Mouse (Mus musculus): ENCODE results near the gene Sorcs3. TPM values are rescaled to one million over a fixed set of nuclear protein-coding genes. Genes with fewer than 3 reads are reported as not detected.

Gene Sorcs3
- polyA plus RNA-seq, 1 experiment from 2014 or later = 0.06 TPM

- no peaks in the 10 kb centered on the region for H3K4me1 ChIP-seq (ENCODE audit: insufficient read depth)
- DNase-seq = no peak
- H3K36me3 ChIP-seq (replicated peaks; ENCODE audit: insufficient read depth, low read length) = no peaks in the 10 kb centered on the region
- H3K9ac ChIP-seq (replicated peaks) = no peak overlapping the region
- no peak overlapping the region for H3K4me2 ChIP-seq (ENCODE audit: low read depth, low read length)
- no peaks in the 10 kb centered on the region for H3K27me3 ChIP-seq (ENCODE audit: insufficient read depth, low read length)
- H3K27ac ChIP-seq (ENCODE audit: low read depth) = no peak overlapping the region
- TF ChIP-seq CTCF (IDR thresholded peaks at IDR 0.05; ENCODE audit: low read depth) (no peak), EP300 (IDR thresholded peaks at IDR 0.05; ENCODE audit: low read depth) (no peak)
- no peak for ATAC-seq
- H3K4me3 ChIP-seq (ENCODE audit: low read depth, low read length) = no peak overlapping the region
- H3K9me3 ChIP-seq (ENCODE audit: low read length) = no peaks in the 10 kb centered on the region
- 70% methylated on average over 7 of the region's 7 CpGs for WGBS (ENCODE audit: insufficient replicate concordance)
These were observed 339.8 kb downstream of the Sorcs3 start for GRCm38 (mm10) chr19:48545421-48546132.

GRCm38 (mm10) chr19:48546133-48546448 lies 340.3 kb downstream of the Sorcs3 start:
- H3K27ac ChIP-seq (ENCODE audit: low read depth) = no peak overlapping the region
- no peaks in the 10 kb centered on the region for H3K27me3 ChIP-seq (ENCODE audit: insufficient read depth, low read length)
- H3K9me3 ChIP-seq (ENCODE audit: low read length) = no peaks in the 10 kb centered on the region
- DNase-seq (no peak), ATAC-seq (no peak)
- TF ChIP-seq CTCF (IDR thresholded peaks at IDR 0.05; ENCODE audit: low read depth) (no peak), EP300 (IDR thresholded peaks at IDR 0.05; ENCODE audit: low read depth) (no peak)
- 74% methylated on average over 2 of the region's 2 CpGs for whole genome bisulfite sequencing (ENCODE audit: insufficient replicate concordance)
- H3K4me3 ChIP-seq (ENCODE audit: low read depth, low read length) = no peak overlapping the region
- H3K36me3 ChIP-seq (replicated peaks; ENCODE audit: insufficient read depth, low read length) = no peaks in the 10 kb centered on the region
- no peak overlapping the region for H3K4me2 ChIP-seq (ENCODE audit: low read depth, low read length)
- H3K9ac ChIP-seq (replicated peaks) = no peak overlapping the region
- H3K4me1 ChIP-seq (ENCODE audit: insufficient read depth) = no peaks in the 10 kb centered on the region

GRCm38 (mm10) chr19:48548143-48548881 lies 342.5 kb downstream of the Sorcs3 start:
- no peaks in the 10 kb centered on the region for H3K4me1 ChIP-seq (ENCODE audit: insufficient read depth)
- WGBS (ENCODE audit: insufficient replicate concordance) = 46% methylated on average over 9 of the region's 9 CpGs

DNA sequence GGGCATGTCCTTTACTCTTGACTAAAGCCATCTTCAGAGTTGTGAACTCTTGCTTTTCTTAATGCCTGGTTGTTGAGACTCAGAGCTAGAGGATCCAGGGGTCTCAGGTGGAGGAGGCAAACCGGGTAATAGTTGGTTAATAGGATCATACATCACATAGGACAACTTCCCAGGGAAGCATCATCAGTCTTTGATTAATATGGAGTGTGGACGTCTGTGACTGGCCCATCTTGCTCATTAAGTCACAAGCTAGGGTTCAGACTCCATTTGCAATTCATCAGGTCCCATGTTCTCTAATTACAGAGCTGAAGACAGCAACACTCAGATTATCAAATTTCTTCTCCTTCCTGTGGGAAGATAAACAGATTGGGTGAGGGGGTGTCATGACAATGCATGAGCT lies 353.6 kb downstream of the Sorcs3 start:
- no peaks in the 10 kb centered on the region for H3K9me3 ChIP-seq (ENCODE audit: low read length)
- TF ChIP-seq CTCF (IDR thresholded peaks at IDR 0.05; ENCODE audit: low read depth) (no peak), EP300 (IDR thresholded peaks at IDR 0.05; ENCODE audit: low read depth) (no peak)
- no peak overlapping the region for H3K9ac ChIP-seq (replicated peaks)
- DNase-seq = no peak
- H3K4me2 ChIP-seq (ENCODE audit: low read depth, low read length) = no peak overlapping the region
- no peak overlapping the region for H3K27ac ChIP-seq (ENCODE audit: low read depth)
- no peaks in the 10 kb centered on the region for H3K27me3 ChIP-seq (ENCODE audit: insufficient read depth, low read length)
- no peak overlapping the region for H3K4me3 ChIP-seq (ENCODE audit: low read depth, low read length)
- 49% methylated on average over 2 of the region's 2 CpGs for WGBS (ENCODE audit: insufficient replicate concordance)
- ATAC-seq = no peak
- no peaks in the 10 kb centered on the region for H3K4me1 ChIP-seq (ENCODE audit: insufficient read depth)
- no peaks in the 10 kb centered on the region for H3K36me3 ChIP-seq (replicated peaks; ENCODE audit: insufficient read depth, low read length)

More at GRCm38 (mm10) chr19:48548143-48548881, 342.5 kb downstream of the Sorcs3 start:
- TF ChIP-seq EP300 (IDR thresholded peaks at IDR 0.05; ENCODE audit: low read depth) (no peak), CTCF (IDR thresholded peaks at IDR 0.05; ENCODE audit: low read depth) (no peak)
- Histone ChIP-seq H3K27ac (ENCODE audit: low read depth) (no peak overlapping the region), H3K36me3 (replicated peaks; ENCODE audit: insufficient read depth, low read length) (no peaks in the 10 kb centered on the region), H3K27me3 (ENCODE audit: insufficient read depth, low read length) (no peaks in the 10 kb centered on the region), H3K9ac (replicated peaks) (no peak overlapping the region), H3K4me3 (ENCODE audit: low read depth, low read length) (no peak overlapping the region), H3K9me3 (ENCODE audit: low read length) (no peaks in the 10 kb centered on the region), H3K4me2 (ENCODE audit: low read depth, low read length) (no peak overlapping the region)
- ATAC-seq = no peak
- no peak for DNase-seq

DNA sequence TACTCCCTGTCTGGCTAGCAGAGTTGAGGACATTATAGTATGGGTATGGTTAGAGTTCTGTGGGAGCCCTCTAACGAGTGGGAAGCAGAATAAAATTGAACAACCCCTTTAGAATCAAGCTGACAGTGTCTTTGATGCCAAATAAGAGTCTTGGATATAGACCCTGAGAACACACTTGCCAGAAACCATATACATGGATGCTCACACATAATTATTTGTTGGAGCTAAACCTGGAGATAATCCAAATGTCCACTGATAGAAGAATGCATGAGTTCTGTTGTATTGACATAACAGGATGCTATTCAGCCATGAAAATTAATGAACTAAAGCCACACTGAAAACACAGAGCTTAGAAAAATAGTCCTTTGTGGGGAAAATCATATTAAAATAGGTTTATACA lies 369.9 kb downstream of the Sorcs3 start:
- Histone ChIP-seq H3K4me1 (ENCODE audit: insufficient read depth) (no peaks in the 10 kb centered on the region), H3K4me3 (ENCODE audit: low read depth, low read length) (no peak overlapping the region)

DNA sequence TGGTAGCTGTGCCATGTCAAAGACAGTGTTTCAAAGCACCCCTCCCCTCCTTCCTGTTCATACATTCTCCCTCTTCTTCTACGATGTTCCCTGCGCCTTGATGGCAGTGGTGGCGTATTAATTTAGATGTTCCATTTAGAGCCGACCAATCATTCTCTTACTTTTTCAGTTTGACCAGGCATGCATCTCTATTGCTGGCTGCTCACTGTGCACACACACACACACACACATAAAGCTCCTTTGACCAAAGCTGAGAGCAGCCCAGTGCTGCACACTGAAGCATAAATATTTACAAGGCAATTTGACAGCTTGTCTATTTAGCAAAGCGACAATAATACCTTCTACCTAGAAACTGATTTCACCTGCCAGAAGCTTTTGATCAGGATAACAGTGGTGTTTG lies 371.3 kb downstream of the Sorcs3 start:
- DNase-seq (no peak), ATAC-seq (no peak)
- Histone ChIP-seq H3K27ac (ENCODE audit: low read depth) (no peak overlapping the region), H3K36me3 (replicated peaks; ENCODE audit: insufficient read depth, low read length) (no peaks in the 10 kb centered on the region), H3K4me1 (ENCODE audit: insufficient read depth) (no peaks in the 10 kb centered on the region), H3K4me2 (ENCODE audit: low read depth, low read length) (no peak overlapping the region), H3K4me3 (ENCODE audit: low read depth, low read length) (no peak overlapping the region), H3K9me3 (ENCODE audit: low read length) (no peaks in the 10 kb centered on the region), H3K27me3 (ENCODE audit: insufficient read depth, low read length) (no peaks in the 10 kb centered on the region), H3K9ac (replicated peaks) (no peak overlapping the region)
- TF ChIP-seq CTCF (IDR thresholded peaks at IDR 0.05; ENCODE audit: low read depth) = no peak
- WGBS (ENCODE audit: insufficient replicate concordance) = 88% methylated on average over 5 of the region's 5 CpGs

More for the DNA sequence above, 369.9 kb downstream of the Sorcs3 start:
- Histone ChIP-seq H3K27me3 (ENCODE audit: insufficient read depth, low read length) (no peaks in the 10 kb centered on the region), H3K9me3 (ENCODE audit: low read length) (no peaks in the 10 kb centered on the region), H3K27ac (ENCODE audit: low read depth) (no peak overlapping the region), H3K36me3 (replicated peaks; ENCODE audit: insufficient read depth, low read length) (no peaks in the 10 kb centered on the region), H3K9ac (replicated peaks) (no peak overlapping the region), H3K4me2 (ENCODE audit: low read depth, low read length) (no peak overlapping the region)
- WGBS (ENCODE audit: insufficient replicate concordance) = 52% methylated on average over 1 of the region's 1 CpGs
- TF ChIP-seq EP300 (IDR thresholded peaks at IDR 0.05; ENCODE audit: low read depth) (no peak), CTCF (IDR thresholded peaks at IDR 0.05; ENCODE audit: low read depth) (no peak)
- ATAC-seq = no peak
- no peak for DNase-seq
